Mouse (Mus musculus) gastrocnemius, postnatal 4 days (tissue): ENCODE results near the gene Apol6. TPM values are rescaled to one million over a fixed set of nuclear protein-coding genes. Genes with fewer than 3 reads are reported as not detected.

ENCODE experiments used
- DNase-seq, 2 experiments: peaks; one replicate each; pipeline ENCODE4 v3.0.0; 2021 to 2022; ENCODE audit warnings: low spot score in 2 of 2, mixed read lengths in 2 of 2
- long read RNA-seq, 2 experiments: library from polyadenylated mRNA; stranded (forward); transcript quantifications; one replicate each; pipeline ENCODE4 v2.0.0; 2021
- total RNA-seq, 2 experiments: library from RNA; stranded (reverse); gene quantifications; 2 replicates each; pipeline ENCODE4 v1.2.3; 2021

Gene Apol6
- 1 to 10 TPM; 5.9 to 7.8 TPM for total RNA-seq
- long read RNA-seq, experiment 1, partial matches to known transcripts, result 4 of 10 reads
- long read RNA-seq, experiment 1, other reads (novel, unspliced or antisense), result 6 of 10 reads
- long read RNA-seq, experiment 2, partial matches to known transcripts, result 4 of 10 reads
- long read RNA-seq, experiment 2, other reads (novel, unspliced or antisense), result 6 of 10 reads

GRCm38 (mm10) chr15:77044597-77045320 lies at the start of gene Apol6:
Apol6 (plus strand) TSS chr15:77044729.
- no peak for DNase-seq

GRCm38 (mm10) chr15:76998048-76998447 lies 46.5 kb upstream of the Apol6 start:
- DNase-seq, result no peak

- DNase-seq, result peak in 1 of 2 experiments; percentile 30
Observed at GRCm38 (mm10) chr15:76998878-76999588, 45.5 kb upstream of the Apol6 start.

GRCm38 (mm10) chr15:77003173-77003867 lies 41.2 kb upstream of the Apol6 start:
- no peak for DNase-seq

GRCm38 (mm10) chr15:77003868-77004215 lies 40.7 kb upstream of the Apol6 start:
- DNase-seq, result peak; percentile 46 to 49

- DNase-seq, result no peak
Observed at GRCm38 (mm10) chr15:77008851-77009250, 35.7 kb upstream of the Apol6 start.

- peak in 1 of 2 experiments; percentile 51 for DNase-seq
Observed at GRCm38 (mm10) chr15:77013753-77014241, 30.7 kb upstream of the Apol6 start.

GRCm38 (mm10) chr15:77014431-77014830 lies 30.1 kb upstream of the Apol6 start:
- DNase-seq, result no peak

GRCm38 (mm10) chr15:77014985-77015384 lies 29.5 kb upstream of the Apol6 start:
- peak in 1 of 2 experiments; percentile 59 for DNase-seq

- no peak for DNase-seq
Observed at GRCm38 (mm10) chr15:77016509-77016908, 28.0 kb upstream of the Apol6 start.

GRCm38 (mm10) chr15:77017897-77018296 lies 26.6 kb upstream of the Apol6 start:
- no peak for DNase-seq

GRCm38 (mm10) chr15:77018740-77019340 lies 25.7 kb upstream of the Apol6 start:
- no peak for DNase-seq

GRCm38 (mm10) chr15:77019533-77019932 lies 25.0 kb upstream of the Apol6 start:
- DNase-seq, result no peak

GRCm38 (mm10) chr15:77020136-77020535 lies 24.4 kb upstream of the Apol6 start:
- no peak for DNase-seq

GRCm38 (mm10) chr15:77021056-77021455 lies 23.5 kb upstream of the Apol6 start:
- DNase-seq, result no peak

- no peak for DNase-seq
Observed at GRCm38 (mm10) chr15:77021851-77022250, 22.7 kb upstream of the Apol6 start.

GRCm38 (mm10) chr15:77022401-77022957 lies 22.1 kb upstream of the Apol6 start:
- DNase-seq, result no peak

GRCm38 (mm10) chr15:77025884-77026583 lies 18.5 kb upstream of the Apol6 start:
- no peak for DNase-seq

- DNase-seq, result no peak
Observed at GRCm38 (mm10) chr15:77027117-77027516, 17.4 kb upstream of the Apol6 start.

GRCm38 (mm10) chr15:77027675-77028074 lies 16.9 kb upstream of the Apol6 start:
- no peak for DNase-seq
